Mouse (Mus musculus) liver, embryonic 13.5 days (tissue): ENCODE measurements around the gene Mgat5. TPM values are rescaled to one million over a fixed set of nuclear protein-coding genes. Genes with fewer than 3 reads are reported as not detected.

Source experiments
- ATAC-seq: fragments of 200-750 bp; cut with Nextera tagmentation; 2 replicates; pipeline ENCODE4 v1.8.0; 2017; ENCODE audit warnings: low read depth, mild to moderate bottlenecking, moderate number of reproducible peaks, moderate library complexity
- DNase-seq: peaks from one replicate; pipeline ENCODE4 v3.0.0; 2022
- H3K27ac ChIP-seq: fragments of 300-500 bp; sonication (generic); 2 replicates; pipeline ENCODE4 v1.5.1; 2015; ENCODE audit warnings: moderate library complexity, mild to moderate bottlenecking, inconsistent platforms
- H3K27me3 ChIP-seq: fragments of 300-500 bp; sonication (generic); 2 replicates; pipeline ENCODE4 v1.6.1; 2015; ENCODE audit warnings: mild to moderate bottlenecking, inconsistent platforms
- H3K36me3 ChIP-seq: fragments of 300-500 bp; sonication (generic); 2 replicates; pipeline ENCODE4 v1.6.1; 2015; ENCODE audit warnings: mild to moderate bottlenecking, inconsistent platforms
- H3K4me1 ChIP-seq: fragments of 300-500 bp; sonication (generic); replicated peaks from 2 replicates; pipeline ENCODE4 v1.6.1; 2015; ENCODE audit warnings: inconsistent platforms
- H3K4me2 ChIP-seq: fragments of 300-500 bp; sonication (generic); 2 replicates; pipeline ENCODE4 v1.6.1; 2015; ENCODE audit warnings: inconsistent platforms, mild to moderate bottlenecking, moderate library complexity
- H3K4me3 ChIP-seq: fragments of 300-500 bp; sonication (generic); replicated peaks from 2 replicates; pipeline ENCODE4 v1.5.1; 2015; ENCODE audit warnings: mild to moderate bottlenecking, inconsistent platforms
- H3K9ac ChIP-seq: fragments of 300-500 bp; sonication (generic); 2 replicates; pipeline ENCODE4 v1.6.1; 2015; ENCODE audit warnings: mild to moderate bottlenecking, inconsistent platforms
- H3K9me3 ChIP-seq: fragments of 300-500 bp; sonication (generic); replicated peaks from 2 replicates; pipeline ENCODE4 v1.6.1; 2016; ENCODE audit warnings: inconsistent platforms
- WGBS: fragments of 180-500 bp; shearing (Covaris S2); methylation state at CpG from one replicate; pipeline ENCODE4 v1.1.7; 2015; ENCODE audit not compliant: insufficient replicate concordance; 5-methylcytosine and 5-hydroxymethylcytosine counted together
- polyA plus RNA-seq: library from polyadenylated mRNA; unstranded; fragments of >200 nt; fragmentation: Nextera tagmentation; extraction: Ambion mirVana; gene quantifications from 2 replicates; pipeline ENCODE4 v1.2.1, GENCODE M21; 2015

Gene Mgat5
- polyA plus RNA-seq = 0.62 and 0.86 TPM in 2 replicates

GRCm38 (mm10) chr1:127204817-127205485, at the start of gene Mgat5:
Gene Mgat5 (plus strand): TSS chr1:127205015.
- Histone ChIP-seq H3K4me2 (peak within 1 kb of the TSS; percentile 97), H3K27ac (peak within 1 kb of the TSS; percentile 72), H3K9ac (peak within 1 kb of the TSS; percentile 78), H3K27me3 (0 out of 2 replicates have a peak, but pooled peaks cover 5% of the 10 kb centered on the region), H3K4me3 (peak within 1 kb of the TSS; percentile 75), H3K36me3 (no peaks in the 10 kb centered on the region), H3K9me3 (no peaks in the 10 kb centered on the region), H3K4me1 (peaks cover 28% of the 10 kb centered on the region)
- peak; percentile 79 for DNase-seq
- WGBS = under 1% methylated on average over 51 of the region's 51 CpGs
- peak; percentile 89 for ATAC-seq

GRCm38 (mm10) chr1:127160118-127160760, 44.6 kb upstream of the Mgat5 start:
- DNase-seq = no peak
- no peak for ATAC-seq
- WGBS = 77% methylated on average over 5 of the region's 5 CpGs

DNA sequence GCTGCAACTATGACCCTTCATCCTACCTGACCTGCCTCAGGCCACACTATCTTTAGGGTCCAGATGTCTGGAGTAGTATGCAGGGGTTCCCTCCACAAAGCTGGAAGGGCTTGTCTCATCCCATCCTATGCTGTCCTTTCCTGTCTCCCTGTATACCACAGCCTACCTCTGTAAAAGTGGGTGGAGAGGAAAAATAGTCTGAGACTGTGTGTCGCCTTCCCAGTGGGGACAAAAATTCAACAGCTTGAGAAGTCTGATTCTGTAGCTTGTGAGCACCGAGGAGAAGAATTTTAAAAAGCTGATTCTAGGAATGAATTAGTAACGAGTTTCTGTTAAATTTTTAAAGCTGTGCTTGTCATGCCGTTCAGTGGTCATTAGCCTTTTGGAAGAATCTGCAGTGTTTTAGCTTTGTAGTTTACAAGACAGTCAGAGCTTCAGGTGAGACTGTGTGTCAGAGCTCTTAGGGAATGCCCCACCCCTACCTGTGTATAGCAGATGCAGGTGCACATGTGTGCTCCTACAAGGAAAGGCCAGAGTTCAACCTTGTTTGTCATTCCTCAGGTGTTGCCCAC, 40.1 kb upstream of the Mgat5 start:
- 67% methylated on average over 4 of the region's 4 CpGs for WGBS
- no peak for DNase-seq
- no peak for ATAC-seq

More at GRCm38 (mm10) chr1:127160118-127160760, 44.6 kb upstream of the Mgat5 start:
- Histone ChIP-seq H3K27ac (no peak overlapping the region), H3K9me3 (no peaks in the 10 kb centered on the region), H3K9ac (no peak overlapping the region), H3K4me3 (no peak overlapping the region), H3K36me3 (no peaks in the 10 kb centered on the region), H3K4me2 (no peak overlapping the region), H3K27me3 (no peaks in the 10 kb centered on the region), H3K4me1 (no peaks in the 10 kb centered on the region)

DNA sequence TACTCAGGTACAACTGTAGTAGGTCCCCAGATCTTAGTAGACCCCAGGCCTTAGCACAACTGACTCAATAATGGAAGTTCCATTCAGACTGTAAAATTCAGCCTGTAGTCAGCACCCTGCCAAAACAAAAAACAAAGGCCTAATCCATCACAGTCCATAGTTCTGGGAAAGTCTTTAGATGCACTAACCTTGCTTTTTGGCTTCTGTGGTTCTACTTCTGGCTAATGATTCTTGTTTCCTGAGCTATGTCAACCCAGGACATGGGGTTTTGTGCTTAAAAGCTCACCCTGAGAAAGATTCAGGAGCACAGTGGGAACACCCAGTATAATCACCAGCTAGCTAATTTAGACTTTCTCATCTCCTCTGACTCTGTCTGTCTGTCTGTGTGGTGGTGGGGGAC, 38.3 kb upstream of the Mgat5 start:
- Histone ChIP-seq H3K9me3 (no peaks in the 10 kb centered on the region), H3K9ac (no peak overlapping the region), H3K4me1 (no peaks in the 10 kb centered on the region), H3K27ac (no peak overlapping the region), H3K36me3 (no peaks in the 10 kb centered on the region), H3K4me2 (no peak overlapping the region), H3K4me3 (no peak overlapping the region), H3K27me3 (no peaks in the 10 kb centered on the region)
- DNase-seq (no peak), ATAC-seq (no peak)

More for the DNA sequence above, 40.1 kb upstream of the Mgat5 start:
- H3K27ac ChIP-seq = no peak overlapping the region
- no peaks in the 10 kb centered on the region for H3K9me3 ChIP-seq
- no peaks in the 10 kb centered on the region for H3K27me3 ChIP-seq
- no peak overlapping the region for H3K4me2 ChIP-seq
- H3K36me3 ChIP-seq = no peaks in the 10 kb centered on the region
- no peaks in the 10 kb centered on the region for H3K4me1 ChIP-seq
- H3K9ac ChIP-seq = no peak overlapping the region
- H3K4me3 ChIP-seq = no peak overlapping the region

DNA sequence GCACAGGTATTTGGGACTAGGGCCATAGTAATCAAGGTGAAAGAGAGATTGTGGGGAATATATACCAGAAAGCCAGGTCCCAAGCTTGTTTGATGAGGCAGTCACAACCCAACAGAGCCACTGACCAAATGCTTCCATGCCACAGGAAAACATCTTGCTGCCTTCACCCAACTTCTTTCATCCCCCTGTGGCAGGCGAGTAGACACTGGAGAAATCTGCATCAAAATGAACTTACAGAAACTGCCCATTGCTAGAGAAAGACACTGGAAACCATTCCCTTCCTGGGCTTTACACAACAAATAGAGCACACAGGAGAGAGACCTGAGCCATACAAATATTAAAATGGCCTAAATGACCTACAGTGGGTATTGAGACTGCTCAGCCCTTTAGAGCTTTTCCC, 37.2 kb upstream of the Mgat5 start:
- Histone ChIP-seq H3K4me3 (no peak overlapping the region), H3K9ac (no peak overlapping the region), H3K4me2 (no peak overlapping the region), H3K9me3 (no peaks in the 10 kb centered on the region), H3K36me3 (no peaks in the 10 kb centered on the region), H3K4me1 (no peaks in the 10 kb centered on the region), H3K27me3 (no peaks in the 10 kb centered on the region), H3K27ac (no peak overlapping the region)
- ATAC-seq = no peak
- no peak for DNase-seq
- 54% methylated on average over 1 of the region's 1 CpGs for WGBS

DNA sequence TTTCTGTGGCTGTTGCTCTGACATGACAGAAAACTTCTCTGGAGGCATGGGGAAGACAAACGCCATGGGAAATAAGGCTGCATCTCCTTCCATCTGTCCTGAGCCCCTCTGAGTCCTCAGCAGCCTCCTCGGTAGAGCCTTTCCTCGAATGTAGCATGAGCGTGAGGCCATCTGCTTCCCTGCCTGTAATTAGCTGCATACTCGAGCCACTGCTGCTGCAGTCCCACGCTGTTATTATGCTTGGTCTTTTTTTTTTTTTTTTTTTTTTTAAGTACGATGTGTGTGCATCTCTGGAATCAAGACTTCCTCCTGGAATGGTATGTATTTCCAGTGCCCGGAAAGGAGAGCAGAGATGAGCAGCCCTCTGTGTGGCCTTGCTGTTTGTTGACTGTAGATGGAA, 36.6 kb upstream of the Mgat5 start:
- DNase-seq = no peak
- Histone ChIP-seq H3K9ac (no peak overlapping the region), H3K27me3 (no peaks in the 10 kb centered on the region), H3K27ac (no peak overlapping the region), H3K9me3 (no peaks in the 10 kb centered on the region), H3K4me1 (no peaks in the 10 kb centered on the region), H3K4me2 (no peak overlapping the region), H3K36me3 (no peaks in the 10 kb centered on the region), H3K4me3 (no peak overlapping the region)
- 66% methylated on average over 8 of the region's 8 CpGs for WGBS
- no peak for ATAC-seq

DNA sequence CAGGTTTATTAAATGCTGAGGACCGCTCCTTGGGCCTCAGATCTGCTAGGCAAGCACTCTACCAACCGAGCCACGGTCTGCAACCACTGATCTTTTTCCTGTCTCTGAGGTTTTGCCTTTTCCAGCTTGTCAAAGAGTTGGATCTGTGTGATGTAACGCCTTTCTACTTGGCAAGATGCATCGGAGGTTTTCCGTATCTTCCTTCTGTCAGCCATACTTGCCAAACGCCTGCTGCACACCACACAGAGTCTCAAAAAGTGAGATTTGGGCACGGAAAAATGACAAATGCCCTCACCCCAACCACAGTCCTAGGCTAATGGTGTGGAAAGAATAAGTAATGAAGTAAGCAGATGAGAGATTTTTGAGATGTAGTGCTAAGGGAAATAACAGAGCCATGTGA, 35.3 kb upstream of the Mgat5 start:
- no peaks in the 10 kb centered on the region for H3K9me3 ChIP-seq
- no peak overlapping the region for H3K4me3 ChIP-seq
- no peaks in the 10 kb centered on the region for H3K27me3 ChIP-seq
- DNase-seq (no peak), ATAC-seq (no peak)
- H3K27ac ChIP-seq = no peak overlapping the region
- no peaks in the 10 kb centered on the region for H3K4me1 ChIP-seq
- 71% methylated on average over 8 of the region's 8 CpGs for WGBS
- H3K9ac ChIP-seq = no peak overlapping the region
- no peaks in the 10 kb centered on the region for H3K36me3 ChIP-seq
- no peak overlapping the region for H3K4me2 ChIP-seq

DNA sequence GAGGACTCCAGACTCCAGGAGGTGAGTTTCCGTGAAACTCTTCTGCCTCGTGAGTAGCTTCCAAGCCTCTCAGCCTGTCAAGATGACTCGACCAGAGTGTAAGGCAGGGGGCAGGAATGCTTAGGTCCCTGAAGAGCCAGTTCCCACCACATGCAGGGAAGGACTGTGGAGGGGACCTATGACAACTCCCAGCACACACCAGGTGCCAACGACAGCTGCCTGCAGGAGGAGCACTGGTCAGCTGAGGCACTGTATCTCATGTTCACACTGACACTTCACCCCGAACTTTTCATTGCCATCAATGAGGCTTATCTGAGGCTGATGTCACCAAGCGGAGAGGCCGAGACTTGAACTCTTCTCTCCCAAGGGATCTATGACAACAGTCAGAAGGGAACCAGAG, 33.5 kb upstream of the Mgat5 start:
- no peak overlapping the region for H3K9ac ChIP-seq
- H3K27me3 ChIP-seq = no peaks in the 10 kb centered on the region
- H3K4me2 ChIP-seq = no peak overlapping the region
- H3K9me3 ChIP-seq = no peaks in the 10 kb centered on the region
- 66% methylated on average over 7 of the region's 7 CpGs for WGBS
- no peak overlapping the region for H3K27ac ChIP-seq
- no peaks in the 10 kb centered on the region for H3K4me1 ChIP-seq
- DNase-seq = no peak
- H3K36me3 ChIP-seq = no peaks in the 10 kb centered on the region
- H3K4me3 ChIP-seq = no peak overlapping the region
- no peak for ATAC-seq

GRCm38 (mm10) chr1:127173448-127173847, 31.4 kb upstream of the Mgat5 start:
- H3K27me3 ChIP-seq = no peaks in the 10 kb centered on the region
- no peak overlapping the region for H3K4me3 ChIP-seq
- H3K4me1 ChIP-seq = no peaks in the 10 kb centered on the region
- no peak overlapping the region for H3K9ac ChIP-seq
- H3K9me3 ChIP-seq = no peaks in the 10 kb centered on the region
- DNase-seq = no peak
- H3K4me2 ChIP-seq = no peak overlapping the region
- H3K36me3 ChIP-seq = no peaks in the 10 kb centered on the region
- 64% methylated on average over 3 of the region's 3 CpGs for WGBS
- no peak for ATAC-seq
- H3K27ac ChIP-seq = no peak overlapping the region

DNA sequence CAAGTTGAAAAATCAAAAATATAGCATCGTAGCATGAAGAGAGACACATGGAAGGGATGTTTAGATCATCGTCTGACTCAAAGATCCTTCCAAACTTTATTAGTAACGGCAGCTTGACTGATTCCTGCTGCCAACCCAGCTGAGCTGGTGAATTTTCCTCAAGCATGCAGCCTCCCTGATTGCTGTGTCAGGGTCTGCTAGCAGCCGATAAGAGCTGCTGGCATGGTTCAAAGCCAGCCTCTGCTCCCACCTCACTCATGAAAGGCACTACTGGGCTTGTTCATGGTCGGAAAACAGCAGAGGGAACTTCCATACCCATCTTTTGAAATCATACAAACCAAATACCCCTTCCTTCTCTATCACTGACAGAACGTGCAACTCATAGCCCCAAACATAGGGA, 12.4 kb upstream of the Mgat5 start:
- no peak for ATAC-seq

DNA sequence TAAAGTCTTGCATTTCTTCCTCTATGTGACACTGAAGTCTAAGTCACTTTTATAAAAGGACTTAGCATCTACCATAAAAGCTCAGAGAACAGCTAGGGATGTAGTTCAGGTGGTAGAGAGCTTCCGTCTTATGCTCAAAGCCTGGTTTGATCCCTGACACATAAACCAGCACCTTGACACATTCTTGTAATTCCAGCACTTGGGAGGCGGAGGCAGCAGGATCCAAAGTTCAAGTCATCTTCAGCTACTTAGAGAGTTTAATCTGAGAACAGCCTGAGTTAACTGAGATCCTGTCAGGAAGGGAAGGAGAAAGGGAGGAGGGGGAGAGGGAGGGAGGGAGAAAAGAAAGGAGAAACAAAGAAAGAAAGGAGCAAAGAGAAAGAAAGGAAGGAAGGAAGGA, 5.6 kb upstream of the Mgat5 start:
- ATAC-seq = no peak
- DNase-seq = no peak
- Histone ChIP-seq H3K36me3 (no peaks in the 10 kb centered on the region), H3K4me1 (peaks cover 13% of the 10 kb centered on the region), H3K4me3 (no peak overlapping the region), H3K9me3 (no peaks in the 10 kb centered on the region), H3K27me3 (no peaks in the 10 kb centered on the region), H3K4me2 (no peak overlapping the region), H3K9ac (no peak overlapping the region), H3K27ac (no peak overlapping the region)
- WGBS = 57% methylated on average over 2 of the region's 2 CpGs

More for the DNA sequence above, 12.4 kb upstream of the Mgat5 start:
- no peaks in the 10 kb centered on the region for H3K4me1 ChIP-seq
- no peaks in the 10 kb centered on the region for H3K36me3 ChIP-seq
- no peak overlapping the region for H3K4me3 ChIP-seq
- H3K9ac ChIP-seq = no peak overlapping the region
- DNase-seq = peak; percentile 8
- 66% methylated on average over 6 of the region's 6 CpGs for WGBS
- H3K4me2 ChIP-seq = no peak overlapping the region
- no peaks in the 10 kb centered on the region for H3K9me3 ChIP-seq
- H3K27ac ChIP-seq = no peak overlapping the region
- no peaks in the 10 kb centered on the region for H3K27me3 ChIP-seq

DNA sequence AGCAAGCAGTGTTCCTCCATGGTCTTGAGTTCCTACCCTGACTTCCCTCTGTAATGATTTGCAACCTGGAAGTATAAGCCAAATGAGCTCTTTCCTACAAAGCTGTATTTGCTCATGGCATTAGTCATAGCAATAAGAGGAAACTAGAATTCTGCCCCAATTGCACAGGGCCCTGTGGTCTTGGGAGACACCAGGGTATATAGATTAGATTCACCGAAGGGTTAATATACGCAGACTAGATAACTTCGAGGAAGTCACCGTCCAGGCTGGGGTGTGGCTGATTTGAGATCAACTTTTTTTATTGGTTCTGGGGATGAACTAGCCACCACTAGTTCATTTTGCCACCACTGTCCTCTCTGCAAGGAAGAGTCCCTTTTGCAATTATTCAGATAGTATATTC, 2.5 kb upstream of the Mgat5 start:
- Histone ChIP-seq H3K36me3 (no peaks in the 10 kb centered on the region), H3K9me3 (no peaks in the 10 kb centered on the region), H3K27ac (no peak overlapping the region), H3K9ac (no peak overlapping the region), H3K27me3 (0 out of 2 replicates have a peak, but pooled peaks cover 5% of the 10 kb centered on the region), H3K4me3 (no peak overlapping the region), H3K4me1 (peaks cover 28% of the 10 kb centered on the region), H3K4me2 (no peak overlapping the region)
- WGBS = 11% methylated on average over 4 of the region's 4 CpGs
- DNase-seq (no peak), ATAC-seq (no peak)
